Mouse (Mus musculus) stomach, postnatal 0 days (tissue): ENCODE results near the gene Stk11ip. TPM values are rescaled to one million over a fixed set of nuclear protein-coding genes. Genes with fewer than 3 reads are reported as not detected.

Experiments used
- ATAC-seq: fragments of 200-750 bp; cut with Nextera tagmentation; 2 replicates; pipeline ENCODE4 v1.8.0; 2017; ENCODE audit not compliant: low FRiP score, low TSS enrichment
- DNase-seq: peaks from one replicate; pipeline ENCODE4 v3.0.0-alpha.2; 2016; ENCODE audit warnings: low spot score
- H3K27ac ChIP-seq: fragments of 300-500 bp; sonication (generic); replicated peaks from 2 replicates; pipeline ENCODE4 v1.5.1; 2014; ENCODE audit warnings: mild to moderate bottlenecking, control low read depth
- H3K27me3 ChIP-seq: fragments of 300-500 bp; sonication (generic); 2 replicates; pipeline ENCODE4 v1.6.1; 2014; ENCODE audit warnings: low read length; ENCODE audit not compliant: control insufficient read depth, insufficient read depth
- H3K36me3 ChIP-seq: fragments of 300-500 bp; sonication (generic); 2 replicates; pipeline ENCODE4 v1.6.1; 2014; ENCODE audit warnings: low read length, mixed read lengths; ENCODE audit not compliant: control insufficient read depth, insufficient read depth
- H3K4me1 ChIP-seq: fragments of 300-500 bp; sonication (generic); replicated peaks from 2 replicates; pipeline ENCODE4 v1.6.1; 2014; ENCODE audit warnings: antibody characterized with exemption; ENCODE audit not compliant: control insufficient read depth, insufficient read depth
- H3K4me2 ChIP-seq: fragments of 300-500 bp; sonication (generic); replicated peaks from 2 replicates; pipeline ENCODE4 v1.6.1; 2014; ENCODE audit warnings: low read depth, mild to moderate bottlenecking, control low read depth, moderate library complexity
- H3K4me3 ChIP-seq: fragments of 300-500 bp; sonication (generic); 2 replicates; pipeline ENCODE4 v1.5.1; 2014; ENCODE audit warnings: low read depth, low read length, control low read depth
- H3K9ac ChIP-seq: fragments of 300-500 bp; sonication (generic); 2 replicates; pipeline ENCODE4 v1.6.1; 2014; ENCODE audit warnings: mild to moderate bottlenecking, low read length, control low read depth, mixed read lengths
- H3K9me3 ChIP-seq: fragments of 300-500 bp; sonication (generic); 2 replicates; pipeline ENCODE4 v1.6.1; 2016; ENCODE audit warnings: low read length; ENCODE audit not compliant: control insufficient read depth
- CTCF ChIP-seq: IDR thresholded peaks from 2 replicates; pipeline ENCODE4 v1.5.1; 2016; ENCODE audit warnings: antibody characterized with exemption, low read depth, mild to moderate bottlenecking, moderate library complexity
- EP300 ChIP-seq: optimal IDR thresholded peaks from 2 replicates; pipeline ENCODE3; 2016; ENCODE audit warnings: antibody characterized with exemption
- WGBS: fragments of 180-500 bp; shearing (Covaris S2); extraction: QIAGEN DNeasy Blood & Tissue Kit; methylation state at CpG from one replicate; pipeline ENCODE4 v1.1.7; 2014; 5-methylcytosine and 5-hydroxymethylcytosine counted together
- polyA plus RNA-seq: library from polyadenylated mRNA; unstranded; fragments of >200 nt; fragmentation: Nextera tagmentation; extraction: Ambion mirVana; gene quantifications from 2 replicates; pipeline ENCODE4 v1.2.1, GENCODE M21; 2015

The Stk11ip gene
- polyA plus RNA-seq, 1 experiment from 2014 or later, result 6.7 TPM

GRCm38 (mm10) chr1:75487405-75488161 lies 33.7 kb upstream of the Stk11ip start:
- under 1% methylated on average over 62 of the region's 62 CpGs for WGBS
- ATAC-seq, result peak; percentile 63

GRCm38 (mm10) chr1:75490785-75491551 lies 30.4 kb upstream of the Stk11ip start:
- H3K9ac ChIP-seq, result no peak overlapping the region
- no peak for ATAC-seq
- no peak overlapping the region for H3K27ac ChIP-seq
- no peak for TF ChIP-seq EP300
- no peak for TF ChIP-seq CTCF
- H3K4me1 ChIP-seq, result peaks cover 3% of the 10 kb centered on the region; the same call in 1 of the 2 replicates
- 92% methylated on average over 34 of the region's 34 CpGs for WGBS
- no peak overlapping the region for H3K4me3 ChIP-seq
- H3K9me3 ChIP-seq, result no peaks in the 10 kb centered on the region
- H3K4me2 ChIP-seq, result no peak overlapping the region
- DNase-seq, result no peak
- H3K36me3 ChIP-seq, result peaks cover 7% of the 10 kb centered on the region; the same call in 1 of the 2 replicates
- peaks cover 2% of the 10 kb centered on the region; the same call in 1 of the 2 replicates for H3K27me3 ChIP-seq

More at GRCm38 (mm10) chr1:75487405-75488161, 33.7 kb upstream of the Stk11ip start:
- Histone ChIP-seq H3K4me1 (peaks cover 3% of the 10 kb centered on the region; the same call in 1 of the 2 replicates), H3K9me3 (no peaks in the 10 kb centered on the region), H3K27ac (no peak overlapping the region), H3K36me3 (peaks cover 5% of the 10 kb centered on the region; the same call in 1 of the 2 replicates), H3K4me2 (peak overlapping the region; percentile 79), H3K4me3 (peak overlapping the region; percentile 48), H3K9ac (no peak overlapping the region), H3K27me3 (peaks cover 2% of the 10 kb centered on the region; the same call in 1 of the 2 replicates)
- peak; percentile 78 for DNase-seq
- TF ChIP-seq EP300, result no peak
- TF ChIP-seq CTCF, result peak; percentile 47

GRCm38 (mm10) chr1:75492579-75493170 lies 28.7 kb upstream of the Stk11ip start:
- Histone ChIP-seq H3K4me1 (no peaks in the 10 kb centered on the region), H3K9me3 (no peaks in the 10 kb centered on the region), H3K27me3 (no peaks in the 10 kb centered on the region; the same call in 1 of the 2 replicates), H3K36me3 (peaks cover 7% of the 10 kb centered on the region; the same call in 1 of the 2 replicates), H3K27ac (no peak overlapping the region), H3K4me3 (no peak overlapping the region), H3K4me2 (no peak overlapping the region), H3K9ac (no peak overlapping the region)
- TF ChIP-seq EP300 (no peak), CTCF (no peak)
- ATAC-seq (no peak), DNase-seq (no peak)
- WGBS, result 66% methylated on average over 24 of the region's 24 CpGs

GRCm38 (mm10) chr1:75494878-75495548 lies 26.3 kb upstream of the Stk11ip start:
- no peaks in the 10 kb centered on the region for H3K9me3 ChIP-seq
- no peak overlapping the region for H3K27ac ChIP-seq
- no peak overlapping the region for H3K4me3 ChIP-seq
- no peak overlapping the region for H3K9ac ChIP-seq
- H3K4me1 ChIP-seq, result no peaks in the 10 kb centered on the region
- 44% methylated on average over 12 of the region's 12 CpGs for WGBS
- DNase-seq (peak; percentile 70), ATAC-seq (peak; percentile 70)
- no peak for TF ChIP-seq EP300
- peak; percentile 88 for TF ChIP-seq CTCF
- no peaks in the 10 kb centered on the region for H3K27me3 ChIP-seq
- no peak overlapping the region for H3K4me2 ChIP-seq
- peaks cover 14% of the 10 kb centered on the region; the same call in 1 of the 2 replicates for H3K36me3 ChIP-seq

GRCm38 (mm10) chr1:75498897-75499296 lies 22.4 kb upstream of the Stk11ip start:
- Histone ChIP-seq H3K4me2 (no peak overlapping the region), H3K27me3 (no peaks in the 10 kb centered on the region), H3K27ac (no peak overlapping the region), H3K4me1 (no peaks in the 10 kb centered on the region), H3K9me3 (no peaks in the 10 kb centered on the region), H3K9ac (no peak overlapping the region), H3K36me3 (peaks cover 18% of the 10 kb centered on the region), H3K4me3 (no peak overlapping the region)
- ATAC-seq (no peak), DNase-seq (no peak)
- WGBS, result 85% methylated on average over 4 of the region's 4 CpGs
- TF ChIP-seq EP300, result no peak
